Mouse (Mus musculus) granulocyte monocyte progenitor cell, adult 5-6 weeks (primary cell): ENCODE measurements around the gene Lin7c. TPM values are rescaled to one million over a fixed set of nuclear protein-coding genes. Genes with fewer than 3 reads are reported as not detected.
A peak's percentile ranks its signal among the peaks of the same experiment; 100 is the strongest.

Experiments
- ATAC-seq: replicated peaks from 2 replicates; pipeline ENCODE4 v1.8.0; 2016; ENCODE audit warnings: mild to moderate bottlenecking, moderate TSS enrichment, inconsistent platforms; ENCODE audit not compliant: poor library complexity, severe bottlenecking
- total RNA-seq, 2 experiments: library from RNA; stranded (forward) in 1 of 2; stranded (reverse) in 1 of 2; fragments of 200-712, 200-1000 nt in 1 of 2; fragments of >200 nt in 1 of 2; fragmentation: Nextera tagmentation in 1 of 2; gene quantifications; 2 replicates each; pipeline ENCODE4 v1.2.3; 2014 to 2017

The Lin7c gene
- total RNA-seq, 2 experiments from 2014 or later = 50.6 to 85.5 TPM

- peak; percentile 51 for ATAC-seq
These were observed 45.2 kb downstream of the Lin7c start for GRCm38 (mm10) chr2:109935754-109936409.

- no peak for ATAC-seq
These were observed 45.7 kb downstream of the Lin7c start for GRCm38 (mm10) chr2:109936410-109936755.

GRCm38 (mm10) chr2:109941973-109942444 lies 51.4 kb downstream of the Lin7c start:
- no peak for ATAC-seq

- ATAC-seq = no peak
These were observed 52.3 kb downstream of the Lin7c start for GRCm38 (mm10) chr2:109942810-109943570.

- no peak; the same call in 1 of the 2 replicates for ATAC-seq
These were observed 54.3 kb downstream of the Lin7c start for GRCm38 (mm10) chr2:109944995-109945394.

GRCm38 (mm10) chr2:109945532-109945931 lies 54.9 kb downstream of the Lin7c start:
- ATAC-seq = no peak

- no peak for ATAC-seq
These were observed 55.8 kb downstream of the Lin7c start for GRCm38 (mm10) chr2:109946426-109946825.

GRCm38 (mm10) chr2:109949519-109949918 lies 58.9 kb downstream of the Lin7c start:
- ATAC-seq = no peak

GRCm38 (mm10) chr2:109950311-109950710 lies 59.7 kb downstream of the Lin7c start:
- ATAC-seq = no peak

Other genes starting within 250 kb of the Lin7c start
- not detected in 2 replicates for gene Bdnf, start 216.2 kb upstream of the Lin7c start, total RNA-seq (2014; fragmentation: Nextera tagmentation)
- gene Bdnf, start 216.2 kb upstream of the Lin7c start, total RNA-seq (2017) = not detected in 2 replicates
- gene Lgr4, start 26.8 kb downstream of the Lin7c start, total RNA-seq (2014; fragmentation: Nextera tagmentation) = 0.80 and 2.5 TPM in 2 replicates
- gene Lgr4, start 26.8 kb downstream of the Lin7c start, total RNA-seq (2017) = 0.72 and 1.9 TPM in 2 replicates
- 30.9 and 46.7 TPM in 2 replicates for gene Ccdc34, start 127.0 kb downstream of the Lin7c start, total RNA-seq (2014; fragmentation: Nextera tagmentation)
- gene Ccdc34, start 127.0 kb downstream of the Lin7c start, total RNA-seq (2017) = 41.4 and 53.7 TPM in 2 replicates